Mouse (Mus musculus) midbrain, embryonic 15.5 days (tissue): ENCODE data around the gene Vegfb. TPM values are rescaled to one million over a fixed set of nuclear protein-coding genes. Genes with fewer than 3 reads are reported as not detected.

ENCODE experiments used
- polyA plus RNA-seq: library from polyadenylated mRNA; unstranded; fragments of >200 nt; fragmentation: Nextera tagmentation; extraction: Ambion mirVana; gene quantifications from 2 replicates; pipeline ENCODE4 v1.2.1, GENCODE M21; 2015

Vegfb gene
- polyA plus RNA-seq, 1 experiment from 2014 or later, result 47.9 TPM

Other genes with a start within 250 kb of the Vegfb start
- gene Rps6ka4, start 147.0 kb downstream of the Vegfb start, polyA plus RNA-seq, result 10.5 and 11.9 TPM in 2 replicates
- 0.54 and 0.56 TPM in 2 replicates for gene Ccdc88b, start 129.4 kb downstream of the Vegfb start, polyA plus RNA-seq
- gene Trmt112, start 78.0 kb downstream of the Vegfb start, polyA plus RNA-seq, result 101 and 105 TPM in 2 replicates
- gene Prdx5, start 77.5 kb downstream of the Vegfb start, polyA plus RNA-seq, result 325 and 351 TPM in 2 replicates
- gene Esrra, start 65.8 kb downstream of the Vegfb start, polyA plus RNA-seq, result 16.2 and 18.9 TPM in 2 replicates
- 1.1 and 1.3 TPM in 2 replicates for gene Catsperz, start 62.3 kb downstream of the Vegfb start, polyA plus RNA-seq
- 4.7 and 5.0 TPM in 2 replicates for gene Kcnk4, start 53.1 kb downstream of the Vegfb start, polyA plus RNA-seq
- 93.9 and 96.1 TPM in 2 replicates for gene Bad, start 45.8 kb downstream of the Vegfb start, polyA plus RNA-seq
- 70.2 and 70.5 TPM in 2 replicates for gene Gpr137, start 45.2 kb downstream of the Vegfb start, polyA plus RNA-seq
- gene Ppp1r14b, start 12.7 kb downstream of the Vegfb start, polyA plus RNA-seq, result 188 and 196 TPM in 2 replicates
- 11.3 TPM in 2 replicates for gene Plcb3, start 11.2 kb downstream of the Vegfb start, polyA plus RNA-seq
- gene Fkbp2, start 7.2 kb downstream of the Vegfb start, polyA plus RNA-seq, result 120 and 126 TPM in 2 replicates
- gene Dnajc4, start 4.9 kb upstream of the Vegfb start, polyA plus RNA-seq, result 24.1 and 25.6 TPM in 2 replicates
- 21.0 and 22.5 TPM in 2 replicates for gene Nudt22, start 8.5 kb upstream of the Vegfb start, polyA plus RNA-seq
- 18.5 and 19.8 TPM in 2 replicates for gene Trpt1, start 8.5 kb upstream of the Vegfb start, polyA plus RNA-seq
- 4.8 and 5.2 TPM in 2 replicates for gene Fermt3, start 31.8 kb upstream of the Vegfb start, polyA plus RNA-seq
- 214 and 230 TPM in 2 replicates for gene Stip1, start 52.3 kb upstream of the Vegfb start, polyA plus RNA-seq
- gene Macrod1, start 69.2 kb upstream of the Vegfb start, polyA plus RNA-seq, result 5.6 and 6.0 TPM in 2 replicates
- 12.2 and 12.5 TPM in 2 replicates for gene Flrt1, start 118.1 kb upstream of the Vegfb start, polyA plus RNA-seq
- 242 and 255 TPM in 2 replicates for gene Otub1, start 218.7 kb upstream of the Vegfb start, polyA plus RNA-seq
- gene Cox8a, start 230.0 kb upstream of the Vegfb start, polyA plus RNA-seq, result 837 and 848 TPM in 2 replicates